Mouse (Mus musculus) kidney, embryonic 16.5 days (tissue): Measurements from ENCODE around the gene Pink1. TPM values are rescaled to one million over a fixed set of nuclear protein-coding genes. Genes with fewer than 3 reads are reported as not detected.
"Not testable (repeated sequence)": the region's sequence is repeated elsewhere in the genome, so short reads cannot be mapped to it uniquely, and the experiment has no call there.

Experiments used
- ATAC-seq: fragments of 200-750 bp; cut with Nextera tagmentation; 2 replicates; pipeline ENCODE4 v1.8.0; 2017; ENCODE audit warnings: moderate TSS enrichment; ENCODE audit not compliant: low FRiP score, low TSS enrichment
- H3K27ac ChIP-seq: fragments of 300-500 bp; sonication (generic); 2 replicates; pipeline ENCODE4 v1.5.1; 2014; ENCODE audit warnings: low read length
- H3K27me3 ChIP-seq: fragments of 300-500 bp; sonication (generic); 2 replicates; pipeline ENCODE4 v1.6.1; 2014; ENCODE audit warnings: low read length, control low read depth, mixed read lengths; ENCODE audit not compliant: insufficient read depth
- H3K36me3 ChIP-seq: fragments of 300-500 bp; sonication (generic); 2 replicates; pipeline ENCODE4 v1.6.1; 2014; ENCODE audit warnings: low read length, control low read depth, mixed read lengths; ENCODE audit not compliant: insufficient read depth
- H3K4me1 ChIP-seq: fragments of 300-500 bp; sonication (generic); 2 replicates; pipeline ENCODE4 v1.6.1; 2014; ENCODE audit warnings: low read length, control low read depth, mixed read lengths; ENCODE audit not compliant: insufficient read depth
- H3K4me2 ChIP-seq: fragments of 300-500 bp; sonication (generic); replicated peaks from 2 replicates; pipeline ENCODE4 v1.6.1; 2014; ENCODE audit warnings: low read depth, low read length
- H3K4me3 ChIP-seq: fragments of 300-500 bp; sonication (generic); 2 replicates; pipeline ENCODE4 v1.5.1; 2014; ENCODE audit warnings: mild to moderate bottlenecking, low read length
- H3K9ac ChIP-seq: fragments of 300-500 bp; sonication (generic); replicated peaks from 2 replicates; pipeline ENCODE4 v1.6.1; 2014; ENCODE audit warnings: low read length
- H3K9me3 ChIP-seq: fragments of 300-500 bp; sonication (generic); 2 replicates; pipeline ENCODE4 v1.6.1; 2016; ENCODE audit warnings: low read length, control low read depth
- WGBS: fragments of 180-500 bp; shearing (Covaris S2); extraction: QIAGEN DNeasy Blood & Tissue Kit; methylation state at CpG from one replicate; pipeline ENCODE4 v1.1.7; 2014; 5-methylcytosine and 5-hydroxymethylcytosine counted together
- polyA plus RNA-seq: library from polyadenylated mRNA; unstranded; fragments of >200 nt; fragmentation: Nextera tagmentation; extraction: Ambion mirVana; gene quantifications from 2 replicates; pipeline ENCODE4 v1.2.1, GENCODE M21; 2015

Pink1 gene
- polyA plus RNA-seq, 1 experiment from 2014 or later = 56.0 TPM

- Histone ChIP-seq H3K9me3 (no peaks in the 10 kb centered on the region), H3K4me2 (no peak overlapping the region), H3K27ac (no peak overlapping the region), H3K27me3 (no peaks in the 10 kb centered on the region), H3K4me3 (no peak overlapping the region), H3K36me3 (no peaks in the 10 kb centered on the region), H3K4me1 (no peaks in the 10 kb centered on the region), H3K9ac (no peak overlapping the region)
- no peak for ATAC-seq
- 85% methylated on average over 9 of the region's 9 CpGs for WGBS
Measured at GRCm38 (mm10) chr4:138331647-138332046, 5.5 kb upstream of the Pink1 start.

GRCm38 (mm10) chr4:138330264-138330671 is 4.2 kb upstream of the Pink1 start:
- no peaks in the 10 kb centered on the region for H3K36me3 ChIP-seq
- H3K27me3 ChIP-seq = no peaks in the 10 kb centered on the region
- no peak overlapping the region for H3K4me2 ChIP-seq
- no peaks in the 10 kb centered on the region for H3K9me3 ChIP-seq
- no peak overlapping the region for H3K4me3 ChIP-seq
- no peak for ATAC-seq
- no peak overlapping the region for H3K27ac ChIP-seq
- H3K4me1 ChIP-seq = no peaks in the 10 kb centered on the region
- 20% methylated on average over 15 of the region's 15 CpGs for WGBS
- H3K9ac ChIP-seq = no peak overlapping the region

GRCm38 (mm10) chr4:138327891-138328470 is 1.9 kb upstream of the Pink1 start:
- H3K27ac ChIP-seq = 0 out of 2 replicates have a peak overlapping the region, but pooled peaks have one; percentile 35
- peak overlapping the region; percentile 36; the same call in 1 of the 2 replicates for H3K9ac ChIP-seq
- H3K4me2 ChIP-seq = peak overlapping the region; percentile 49
- no peaks in the 10 kb centered on the region for H3K27me3 ChIP-seq
- no peaks in the 10 kb centered on the region for H3K9me3 ChIP-seq
- peak overlapping the region; percentile 34 for H3K4me3 ChIP-seq
- no peaks in the 10 kb centered on the region for H3K4me1 ChIP-seq
- no peak for ATAC-seq
- 70% methylated on average over 7 of the region's 7 CpGs for WGBS
- H3K36me3 ChIP-seq = no peaks in the 10 kb centered on the region

- H3K4me2 ChIP-seq, H3K4me3 ChIP-seq, H3K36me3 ChIP-seq, H3K9ac ChIP-seq, H3K4me1 ChIP-seq, H3K27ac ChIP-seq, ATAC-seq, H3K27me3 ChIP-seq, H3K9me3 ChIP-seq: not testable (repeated sequence)
- 53% methylated on average over 7 of the region's 12 CpGs for WGBS
Measured at GRCm38 (mm10) chr4:138327155-138327554, 1.0 kb upstream of the Pink1 start.

GRCm38 (mm10) chr4:138325466-138326076 is 536 bp downstream of the Pink1 start:
- ATAC-seq = peak; percentile 93
- no peaks in the 10 kb centered on the region for H3K27me3 ChIP-seq
- peak overlapping the region; percentile 95 for H3K9ac ChIP-seq
- peak overlapping the region; percentile 56 for H3K4me2 ChIP-seq
- H3K36me3 ChIP-seq = no peaks in the 10 kb centered on the region
- peak overlapping the region; percentile 70 for H3K4me3 ChIP-seq
- H3K9me3 ChIP-seq = no peaks in the 10 kb centered on the region
- WGBS = under 1% methylated on average over 45 of the region's 45 CpGs
- H3K27ac ChIP-seq = peak overlapping the region; percentile 96
- no peaks in the 10 kb centered on the region for H3K4me1 ChIP-seq

- H3K4me1 ChIP-seq = no peaks in the 10 kb centered on the region
- H3K27ac ChIP-seq = no peak overlapping the region
- H3K4me2 ChIP-seq = no peak overlapping the region
- H3K36me3 ChIP-seq = no peaks in the 10 kb centered on the region
- H3K9ac ChIP-seq = no peak overlapping the region
- no peaks in the 10 kb centered on the region for H3K27me3 ChIP-seq
- ATAC-seq = no peak
- 92% methylated on average over 3 of the region's 3 CpGs for WGBS
- no peaks in the 10 kb centered on the region for H3K9me3 ChIP-seq
- H3K4me3 ChIP-seq = no peak overlapping the region
Measured at GRCm38 (mm10) chr4:138324451-138324850, 1.7 kb downstream of the Pink1 start.

- no peaks in the 10 kb centered on the region for H3K9me3 ChIP-seq
- H3K27ac ChIP-seq = no peak overlapping the region
- WGBS = 76% methylated on average over 4 of the region's 4 CpGs
- H3K27me3 ChIP-seq = no peaks in the 10 kb centered on the region
- H3K4me1 ChIP-seq = no peaks in the 10 kb centered on the region
- no peak overlapping the region for H3K4me2 ChIP-seq
- H3K9ac ChIP-seq = no peak overlapping the region
- no peak for ATAC-seq
- H3K36me3 ChIP-seq = no peaks in the 10 kb centered on the region
- H3K4me3 ChIP-seq = no peak overlapping the region
Measured at GRCm38 (mm10) chr4:138323753-138324152, 2.4 kb downstream of the Pink1 start.

- Histone ChIP-seq H3K4me1 (no peaks in the 10 kb centered on the region), H3K27ac (no peak overlapping the region), H3K9me3 (no peaks in the 10 kb centered on the region), H3K4me2 (no peak overlapping the region), H3K36me3 (no peaks in the 10 kb centered on the region), H3K9ac (no peak overlapping the region), H3K4me3 (no peak overlapping the region), H3K27me3 (no peaks in the 10 kb centered on the region)
- WGBS = 84% methylated on average over 4 of the region's 4 CpGs
- no peak for ATAC-seq
Measured at GRCm38 (mm10) chr4:138322692-138323091, 3.4 kb downstream of the Pink1 start.

GRCm38 (mm10) chr4:138321488-138321887 is 4.6 kb downstream of the Pink1 start:
- H3K27me3 ChIP-seq = no peaks in the 10 kb centered on the region
- WGBS = 83% methylated on average over 7 of the region's 7 CpGs
- H3K27ac ChIP-seq = no peak overlapping the region
- H3K9ac ChIP-seq = no peak overlapping the region
- ATAC-seq = no peak
- peaks cover 8% of the 10 kb centered on the region for H3K36me3 ChIP-seq
- peaks cover 2% of the 10 kb centered on the region; the same call in 1 of the 2 replicates for H3K9me3 ChIP-seq
- H3K4me3 ChIP-seq = no peak overlapping the region
- H3K4me1 ChIP-seq = no peaks in the 10 kb centered on the region
- no peak overlapping the region for H3K4me2 ChIP-seq

GRCm38 (mm10) chr4:138320711-138321110 is 5.4 kb downstream of the Pink1 start:
- Histone ChIP-seq H3K36me3 (peaks cover 10% of the 10 kb centered on the region), H3K27me3 (no peaks in the 10 kb centered on the region), H3K4me2 (no peak overlapping the region), H3K4me1 (no peaks in the 10 kb centered on the region), H3K9me3 (peaks cover 4% of the 10 kb centered on the region; the same call in 1 of the 2 replicates), H3K27ac (no peak overlapping the region), H3K9ac (no peak overlapping the region), H3K4me3 (no peak overlapping the region)
- WGBS = 76% methylated on average over 11 of the region's 11 CpGs
- ATAC-seq = no peak
